Mouse (Mus musculus) B cell, adult 2 months (primary cell): Measurements from ENCODE around the gene Ldb3.

ENCODE experiments used
- DNase-seq, 2 experiments: peaks; one replicate each; pipeline ENCODE4 v3.0.0; 2022

Ldb3 gene

GRCm38 (mm10) chr14:34553470-34553869 lies 35.0 kb downstream of the Ldb3 start:
- DNase-seq: no peak

GRCm38 (mm10) chr14:34552226-34552625 lies 36.3 kb downstream of the Ldb3 start:
- no peak for DNase-seq

GRCm38 (mm10) chr14:34549004-34549671 lies 39.3 kb downstream of the Ldb3 start:
- DNase-seq: peak; percentile 68 to 70

- DNase-seq: no peak
Measured at GRCm38 (mm10) chr14:34548391-34549001, 40.0 kb downstream of the Ldb3 start.

- DNase-seq: no peak
Measured at GRCm38 (mm10) chr14:34544545-34544944, 43.9 kb downstream of the Ldb3 start.

- no peak for DNase-seq
Measured at GRCm38 (mm10) chr14:34544001-34544400, 44.5 kb downstream of the Ldb3 start.

- DNase-seq: no peak
Measured at GRCm38 (mm10) chr14:34543596-34543995, 44.9 kb downstream of the Ldb3 start.

GRCm38 (mm10) chr14:34541896-34542295 lies 46.6 kb downstream of the Ldb3 start:
- no peak for DNase-seq

- no peak for DNase-seq
Measured at GRCm38 (mm10) chr14:34540685-34541162, 47.8 kb downstream of the Ldb3 start.

GRCm38 (mm10) chr14:34535883-34536282 lies 52.6 kb downstream of the Ldb3 start:
- DNase-seq: no peak

GRCm38 (mm10) chr14:34533537-34533936 lies 54.9 kb downstream of the Ldb3 start:
- no peak for DNase-seq

- DNase-seq: no peak
Measured at GRCm38 (mm10) chr14:34532536-34532935, 55.9 kb downstream of the Ldb3 start.

- DNase-seq: no peak
Measured at GRCm38 (mm10) chr14:34528804-34529203, 59.7 kb downstream of the Ldb3 start.

- no peak for DNase-seq
Measured at GRCm38 (mm10) chr14:34522701-34523100, 65.8 kb downstream of the Ldb3 start, which contains the start of gene 9230112D13Rik. 9230112D13Rik (minus strand) TSS chr14:34522801.

- DNase-seq: no peak
Measured at GRCm38 (mm10) chr14:34517959-34518544, 70.4 kb downstream of the Ldb3 start.

- DNase-seq: no peak
Measured at GRCm38 (mm10) chr14:34516960-34517577, 71.4 kb downstream of the Ldb3 start.

- no peak for DNase-seq
Measured at GRCm38 (mm10) chr14:34515860-34516259, 72.6 kb downstream of the Ldb3 start.

- DNase-seq: no peak
Measured at GRCm38 (mm10) chr14:34514120-34514519, 74.4 kb downstream of the Ldb3 start.

- no peak for DNase-seq
Measured at GRCm38 (mm10) chr14:34512602-34513001, 75.9 kb downstream of the Ldb3 start.

GRCm38 (mm10) chr14:34511901-34512300 lies 76.6 kb downstream of the Ldb3 start:
- no peak for DNase-seq

GRCm38 (mm10) chr14:34508842-34509439 lies 79.5 kb downstream of the Ldb3 start:
- no peak for DNase-seq

GRCm38 (mm10) chr14:34508187-34508840 lies 80.2 kb downstream of the Ldb3 start:
- no peak for DNase-seq

- DNase-seq: no peak
Measured at GRCm38 (mm10) chr14:34505309-34505708, 83.2 kb downstream of the Ldb3 start.
